Mouse (Mus musculus) intestine, postnatal 0 days (tissue): ENCODE data around the gene Morn1. TPM values are rescaled to one million over a fixed set of nuclear protein-coding genes. Genes with fewer than 3 reads are reported as not detected.
"Not testable (repeated sequence)": the region's sequence is repeated elsewhere in the genome, so short reads cannot be mapped to it uniquely, and the experiment has no call there.

Experiments
- ATAC-seq: fragments of 200-750 bp; cut with Nextera tagmentation; 2 replicates; pipeline ENCODE4 v1.8.0; 2017; ENCODE audit warnings: mild to moderate bottlenecking, moderate TSS enrichment, moderate library complexity
- H3K27ac ChIP-seq: fragments of 300-500 bp; sonication (generic); 2 replicates; pipeline ENCODE4 v1.5.1; 2014; ENCODE audit warnings: mild to moderate bottlenecking, low read depth, low read length, moderate library complexity
- H3K27me3 ChIP-seq: fragments of 300-500 bp; sonication (generic); replicated peaks from 2 replicates; pipeline ENCODE4 v1.6.1; 2014; ENCODE audit warnings: low read length, mixed read lengths; ENCODE audit not compliant: control insufficient read depth, insufficient read depth
- H3K36me3 ChIP-seq: fragments of 300-500 bp; sonication (generic); 2 replicates; pipeline ENCODE4 v1.6.1; 2014; ENCODE audit warnings: mild to moderate bottlenecking, moderate library complexity; ENCODE audit not compliant: control insufficient read depth, insufficient read depth
- H3K4me1 ChIP-seq: fragments of 300-500 bp; sonication (generic); replicated peaks from 2 replicates; pipeline ENCODE4 v1.6.1; 2014; ENCODE audit warnings: antibody characterized with exemption, low read length, mixed read lengths; ENCODE audit not compliant: control insufficient read depth, insufficient read depth
- H3K4me2 ChIP-seq: fragments of 300-500 bp; sonication (generic); replicated peaks from 2 replicates; pipeline ENCODE4 v1.6.1; 2014; ENCODE audit warnings: low read depth, mild to moderate bottlenecking, moderate library complexity
- H3K4me3 ChIP-seq: fragments of 300-500 bp; sonication (generic); 2 replicates; pipeline ENCODE4 v1.5.1; 2014; ENCODE audit warnings: low read depth, low read length
- H3K9ac ChIP-seq: fragments of 300-500 bp; sonication (generic); 2 replicates; pipeline ENCODE4 v1.6.1; 2014; ENCODE audit warnings: mild to moderate bottlenecking, low read depth, low read length
- H3K9me3 ChIP-seq: fragments of 300-500 bp; sonication (generic); 2 replicates; pipeline ENCODE4 v1.6.1; 2016; ENCODE audit warnings: mixed run types; ENCODE audit not compliant: control insufficient read depth
- CTCF ChIP-seq: sonication (generic); IDR thresholded peaks from 2 replicates; pipeline ENCODE4 v1.5.1; 2016; ENCODE audit warnings: low read depth, mild to moderate bottlenecking, control low read depth, antibody characterized with exemption, moderate library complexity
- WGBS: fragments of 180-500 bp; shearing (Covaris S2); extraction: QIAGEN DNeasy Blood & Tissue Kit; methylation state at CpG from one replicate; pipeline ENCODE4 v1.1.7; 2014; 5-methylcytosine and 5-hydroxymethylcytosine counted together
- polyA plus RNA-seq: library from polyadenylated mRNA; unstranded; fragments of >200 nt; fragmentation: Nextera tagmentation; extraction: Ambion mirVana; gene quantifications from 2 replicates; pipeline ENCODE4 v1.2.1, GENCODE M21; 2015

Morn1 gene
- polyA plus RNA-seq, 1 experiment from 2014 or later: 2.2 TPM

DNA sequence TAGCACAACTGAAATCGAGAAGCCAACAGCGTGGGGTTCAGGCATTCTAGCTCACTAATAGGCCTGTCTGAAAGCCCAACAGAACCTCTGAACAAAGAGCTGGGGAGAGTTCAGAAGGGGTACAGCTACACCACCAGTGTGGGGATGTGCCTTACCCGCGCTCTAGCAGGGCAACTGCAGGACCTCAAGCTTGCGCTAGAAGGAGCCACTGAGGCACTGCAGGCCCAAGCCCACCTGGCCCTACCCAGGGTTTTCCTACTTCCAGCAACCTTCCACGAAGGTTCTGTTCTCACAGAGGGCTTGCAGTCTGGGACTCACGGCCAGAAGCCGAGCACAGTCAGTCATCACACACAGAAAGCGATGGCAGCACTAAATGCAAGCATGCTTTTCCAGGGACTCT lies 11.2 kb upstream of the Morn1 start:
- H3K9ac ChIP-seq: no peak overlapping the region
- no peaks in the 10 kb centered on the region for H3K4me1 ChIP-seq
- H3K27ac ChIP-seq: 0 out of 2 replicates have a peak overlapping the region, but pooled peaks have one; percentile 21
- H3K4me3 ChIP-seq: no peak overlapping the region
- peak; percentile 27; the same call in 1 of the 2 replicates for TF ChIP-seq CTCF
- no peaks in the 10 kb centered on the region for H3K27me3 ChIP-seq
- no peak for ATAC-seq
- no peak overlapping the region for H3K4me2 ChIP-seq
- WGBS: 89% methylated on average over 9 of the region's 9 CpGs
- no peaks in the 10 kb centered on the region for H3K9me3 ChIP-seq
- peaks cover 83% of the 10 kb centered on the region for H3K36me3 ChIP-seq

DNA sequence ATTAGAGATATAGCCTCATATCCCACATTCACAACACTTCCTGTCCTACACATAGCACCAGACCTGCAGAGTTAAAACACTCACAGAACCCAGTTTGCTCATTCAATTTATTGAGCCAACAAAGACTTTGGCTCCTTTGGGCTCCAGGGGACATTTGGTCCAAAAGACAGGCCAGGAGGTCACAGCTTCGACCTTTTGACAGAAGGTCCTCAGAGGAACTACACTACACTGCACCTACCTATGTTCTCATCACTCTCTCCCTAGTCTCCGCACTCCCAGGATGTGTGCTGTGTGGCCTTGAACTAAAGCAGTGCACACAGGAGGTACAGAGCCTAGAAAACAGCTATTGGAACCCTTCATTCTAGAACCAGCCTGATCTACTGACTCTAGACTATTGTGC lies 10.6 kb upstream of the Morn1 start:
- no peak for ATAC-seq
- Histone ChIP-seq H3K9me3 (no peaks in the 10 kb centered on the region), H3K4me2 (no peak overlapping the region), H3K4me1 (no peaks in the 10 kb centered on the region), H3K27ac (0 out of 2 replicates have a peak overlapping the region, but pooled peaks have one; percentile 21), H3K9ac (no peak overlapping the region), H3K4me3 (no peak overlapping the region), H3K36me3 (peaks cover 82% of the 10 kb centered on the region), H3K27me3 (no peaks in the 10 kb centered on the region)
- TF ChIP-seq CTCF: no peak
- 85% methylated on average over 2 of the region's 2 CpGs for WGBS

DNA sequence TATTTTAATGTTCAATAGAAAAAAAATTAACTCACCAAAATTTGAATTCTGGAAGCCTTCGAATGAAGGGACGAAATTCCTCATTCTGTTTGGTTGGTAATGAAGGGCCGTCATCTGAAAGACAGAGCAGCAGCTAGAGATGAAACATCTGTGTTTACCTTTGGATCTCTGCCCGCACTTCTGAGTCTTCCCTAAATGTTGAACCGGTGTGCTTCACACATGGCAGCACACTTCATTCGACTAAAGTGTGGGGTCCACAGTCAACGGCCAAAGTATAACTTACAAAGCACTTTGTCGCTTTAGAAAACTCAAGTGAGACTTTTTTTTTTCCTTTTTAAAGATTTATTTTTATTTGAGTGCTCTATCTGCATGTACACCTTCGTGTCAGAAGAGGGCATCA lies 9.7 kb upstream of the Morn1 start:
- no peak for ATAC-seq
- no peak overlapping the region for H3K9ac ChIP-seq
- no peak for TF ChIP-seq CTCF
- no peaks in the 10 kb centered on the region for H3K27me3 ChIP-seq
- no peaks in the 10 kb centered on the region for H3K9me3 ChIP-seq
- no peak overlapping the region for H3K27ac ChIP-seq
- H3K4me1 ChIP-seq: no peaks in the 10 kb centered on the region
- H3K4me3 ChIP-seq: no peak overlapping the region
- no peak overlapping the region for H3K4me2 ChIP-seq
- H3K36me3 ChIP-seq: peaks cover 80% of the 10 kb centered on the region
- WGBS: 58% methylated on average over 9 of the region's 9 CpGs

DNA sequence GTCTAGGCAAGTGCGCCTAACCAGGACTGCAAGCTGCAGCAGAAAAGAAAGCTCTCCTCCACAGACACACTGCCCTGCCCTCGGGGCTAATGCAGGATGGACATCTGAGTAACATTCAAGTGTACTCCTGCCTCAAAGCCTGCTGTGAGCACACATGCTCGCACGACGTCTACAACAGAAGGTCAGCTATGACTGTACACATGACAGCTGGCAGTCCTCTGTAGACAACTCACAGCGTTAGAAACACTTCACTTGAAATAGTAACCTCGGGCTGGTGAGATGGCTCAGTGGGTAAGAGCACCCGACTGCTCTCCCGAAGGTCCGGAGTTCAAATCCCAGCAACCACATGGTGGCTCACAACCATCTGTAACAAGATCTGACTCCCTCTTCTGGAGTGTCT lies 7.6 kb upstream of the Morn1 start:
- not testable (repeated sequence) for H3K4me3 ChIP-seq, ATAC-seq, H3K9ac ChIP-seq, H3K9me3 ChIP-seq, H3K27ac ChIP-seq, H3K4me1 ChIP-seq, H3K4me2 ChIP-seq, H3K27me3 ChIP-seq
- H3K36me3 ChIP-seq: peaks cover 78% of the 10 kb centered on the region
- 85% methylated on average over 10 of the region's 10 CpGs for WGBS

DNA sequence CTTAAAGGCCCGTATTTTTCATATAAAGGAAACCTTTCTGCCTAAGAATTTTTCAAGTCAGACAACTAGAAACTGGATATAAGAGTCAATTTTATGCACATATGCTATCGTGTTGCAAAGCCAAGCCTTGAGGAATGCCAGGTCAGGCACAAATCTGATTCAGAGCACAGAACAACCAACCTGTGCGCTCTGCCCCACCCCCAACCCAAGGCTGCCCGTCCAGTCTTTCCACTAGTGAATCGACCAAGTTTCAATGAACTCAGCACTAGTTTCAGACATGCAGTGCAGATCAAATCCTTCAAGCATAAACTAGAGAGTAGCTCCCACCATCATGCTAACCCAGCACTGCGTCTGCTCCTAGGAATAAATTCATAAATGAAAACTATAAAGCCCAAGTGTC lies 6.7 kb upstream of the Morn1 start:
- no peak overlapping the region for H3K9ac ChIP-seq
- H3K27me3 ChIP-seq: no peaks in the 10 kb centered on the region
- ATAC-seq: no peak
- 63% methylated on average over 6 of the region's 6 CpGs for WGBS
- H3K9me3 ChIP-seq: no peaks in the 10 kb centered on the region
- TF ChIP-seq CTCF: no peak
- H3K4me3 ChIP-seq: no peak overlapping the region
- H3K36me3 ChIP-seq: peaks cover 70% of the 10 kb centered on the region
- peaks cover 7% of the 10 kb centered on the region for H3K4me1 ChIP-seq
- H3K4me2 ChIP-seq: no peak overlapping the region
- H3K27ac ChIP-seq: no peak overlapping the region

DNA sequence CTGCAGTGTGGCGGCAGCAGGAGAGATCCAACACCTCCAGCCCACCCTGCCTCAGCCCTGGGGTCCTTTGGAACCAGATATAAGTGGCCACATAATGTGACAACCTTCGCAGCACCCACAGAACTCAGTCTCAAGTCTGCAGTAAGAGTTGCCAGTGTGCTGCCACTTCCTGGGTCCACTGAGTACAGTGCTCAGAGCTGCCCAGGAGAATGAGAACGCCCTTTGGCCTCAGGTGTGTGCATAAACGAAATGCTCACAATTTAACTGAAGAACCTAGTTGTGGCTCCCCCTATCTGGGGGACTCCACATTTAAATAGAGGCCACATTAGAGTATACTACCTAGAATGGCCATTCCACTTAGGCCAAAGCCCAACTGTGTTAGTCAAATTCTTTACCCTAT lies 2.8 kb upstream of the Morn1 start:
- Histone ChIP-seq H3K4me2 (peak overlapping the region; percentile 90), H3K4me3 (peak overlapping the region; percentile 5; the same call in 1 of the 2 replicates), H3K27ac (peak overlapping the region; percentile 95), H3K36me3 (peaks cover 41% of the 10 kb centered on the region), H3K4me1 (peaks cover 10% of the 10 kb centered on the region), H3K27me3 (no peaks in the 10 kb centered on the region), H3K9ac (0 out of 2 replicates have a peak overlapping the region, but pooled peaks have one; percentile 22), H3K9me3 (no peaks in the 10 kb centered on the region)
- WGBS: 52% methylated on average over 4 of the region's 4 CpGs
- no peak for ATAC-seq
- peak; percentile 52 for TF ChIP-seq CTCF

DNA sequence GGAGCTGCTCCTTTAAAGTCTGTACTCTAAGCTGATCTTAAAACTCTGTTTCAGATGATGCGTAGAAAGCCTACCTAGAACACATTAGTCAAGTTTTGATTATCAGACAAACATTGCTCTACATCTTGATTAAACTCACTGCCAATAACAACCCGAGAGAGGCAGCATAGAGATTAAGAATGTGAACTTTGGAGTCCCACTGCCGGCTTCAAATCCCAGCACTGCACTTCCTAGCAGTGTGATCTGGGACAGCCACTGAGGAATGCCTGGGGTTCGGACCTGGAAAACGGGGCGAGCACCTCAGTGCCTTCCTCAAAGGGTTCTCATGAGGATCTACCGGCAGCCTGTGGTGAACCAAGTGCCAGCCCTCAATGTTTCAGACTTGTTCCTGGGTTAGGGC lies 2.0 kb upstream of the Morn1 start:
- H3K9ac ChIP-seq: 0 out of 2 replicates have a peak overlapping the region, but pooled peaks have one; percentile 95
- TF ChIP-seq CTCF: no peak
- peaks cover 36% of the 10 kb centered on the region for H3K36me3 ChIP-seq

More for the DNA sequence above, 2.0 kb upstream of the Morn1 start:
- Histone ChIP-seq H3K4me2 (peak overlapping the region; percentile 90), H3K27ac (peak overlapping the region; percentile 95), H3K4me3 (peak overlapping the region; percentile 96), H3K4me1 (peaks cover 10% of the 10 kb centered on the region), H3K27me3 (no peaks in the 10 kb centered on the region), H3K9me3 (no peaks in the 10 kb centered on the region)
- ATAC-seq: peak; percentile 10; the same call in 1 of the 2 replicates
- 36% methylated on average over 7 of the region's 7 CpGs for WGBS
